Mouse (Mus musculus) limb, embryonic 15.5 days (tissue): ENCODE results near the gene Clec2i. TPM values are rescaled to one million over a fixed set of nuclear protein-coding genes. Genes with fewer than 3 reads are reported as not detected.

ENCODE experiments used
- ATAC-seq: fragments of 200-750 bp; cut with Nextera tagmentation; 2 replicates; pipeline ENCODE4 v1.8.0; 2017; ENCODE audit warnings: low read depth, moderate TSS enrichment; ENCODE audit not compliant: insufficient number of reproducible peaks, low FRiP score, low TSS enrichment
- H3K27ac ChIP-seq: fragments of 300-500 bp; sonication (generic); 2 replicates; pipeline ENCODE4 v1.5.1; 2015; ENCODE audit warnings: moderate library complexity, mild to moderate bottlenecking, inconsistent platforms
- H3K27me3 ChIP-seq: fragments of 300-500 bp; sonication (generic); 2 replicates; pipeline ENCODE4 v1.6.1; 2015; ENCODE audit warnings: inconsistent platforms
- H3K36me3 ChIP-seq: fragments of 300-500 bp; sonication (generic); 2 replicates; pipeline ENCODE4 v1.6.1; 2015; ENCODE audit warnings: inconsistent platforms
- H3K4me1 ChIP-seq: fragments of 300-500 bp; sonication (generic); 2 replicates; pipeline ENCODE4 v1.6.1; 2015; ENCODE audit warnings: inconsistent platforms
- H3K4me2 ChIP-seq: fragments of 300-500 bp; sonication (generic); 2 replicates; pipeline ENCODE4 v1.6.1; 2015; ENCODE audit warnings: mild to moderate bottlenecking, inconsistent platforms
- H3K4me3 ChIP-seq: fragments of 300-500 bp; sonication (generic); 2 replicates; pipeline ENCODE4 v1.5.1; 2015; ENCODE audit warnings: mild to moderate bottlenecking, inconsistent platforms
- H3K9ac ChIP-seq: fragments of 300-500 bp; sonication (generic); 2 replicates; pipeline ENCODE4 v1.6.1; 2015; ENCODE audit warnings: inconsistent platforms
- H3K9me3 ChIP-seq: fragments of 300-500 bp; sonication (generic); 2 replicates; pipeline ENCODE4 v1.6.1; 2016; ENCODE audit warnings: inconsistent platforms
- WGBS: fragments of 180-500 bp; shearing (Covaris S2); methylation state at CpG from one replicate; pipeline ENCODE4 v1.1.7; 2015; 5-methylcytosine and 5-hydroxymethylcytosine counted together
- polyA plus RNA-seq: library from polyadenylated mRNA; unstranded; fragments of >200 nt; fragmentation: Nextera tagmentation; extraction: Ambion mirVana; gene quantifications from 2 replicates; pipeline ENCODE4 v1.2.1, GENCODE M21; 2015

Gene Clec2i
- polyA plus RNA-seq, 1 experiment from 2014 or later = not detected

DNA sequence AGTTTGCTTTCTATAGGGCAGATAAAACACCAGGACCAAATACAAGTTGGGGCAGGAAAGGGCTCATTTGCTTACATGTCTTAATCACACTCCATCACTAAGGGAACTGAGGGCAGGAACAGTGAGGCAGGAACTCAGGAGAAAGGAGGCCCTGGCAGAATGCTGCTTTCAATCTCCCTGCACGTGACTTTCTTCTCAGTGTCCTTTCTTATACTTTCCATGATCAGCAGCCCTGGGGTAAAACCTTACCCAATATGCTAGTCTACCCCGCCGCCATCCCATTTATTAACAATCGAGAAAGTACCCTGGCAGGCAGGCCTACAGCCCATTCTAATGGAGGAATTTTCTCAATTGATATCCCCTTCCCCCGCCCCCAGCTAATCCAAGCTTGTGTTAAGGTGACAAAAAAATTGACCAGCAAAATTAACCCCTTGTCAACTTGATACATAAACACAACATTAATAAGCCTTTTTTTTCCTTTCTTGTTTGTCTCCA lies 42.8 kb upstream of the Clec2i start:
- no peak for ATAC-seq
- no peak overlapping the region for H3K27ac ChIP-seq
- H3K9me3 ChIP-seq = no peaks in the 10 kb centered on the region
- H3K4me2 ChIP-seq = no peak overlapping the region; the same call in 1 of the 2 replicates
- WGBS = 80% methylated on average over 5 of the region's 5 CpGs
- H3K27me3 ChIP-seq = no peaks in the 10 kb centered on the region
- H3K4me1 ChIP-seq = peaks cover 20% of the 10 kb centered on the region
- no peaks in the 10 kb centered on the region for H3K36me3 ChIP-seq
- no peak overlapping the region for H3K9ac ChIP-seq
- H3K4me3 ChIP-seq = no peak overlapping the region

DNA sequence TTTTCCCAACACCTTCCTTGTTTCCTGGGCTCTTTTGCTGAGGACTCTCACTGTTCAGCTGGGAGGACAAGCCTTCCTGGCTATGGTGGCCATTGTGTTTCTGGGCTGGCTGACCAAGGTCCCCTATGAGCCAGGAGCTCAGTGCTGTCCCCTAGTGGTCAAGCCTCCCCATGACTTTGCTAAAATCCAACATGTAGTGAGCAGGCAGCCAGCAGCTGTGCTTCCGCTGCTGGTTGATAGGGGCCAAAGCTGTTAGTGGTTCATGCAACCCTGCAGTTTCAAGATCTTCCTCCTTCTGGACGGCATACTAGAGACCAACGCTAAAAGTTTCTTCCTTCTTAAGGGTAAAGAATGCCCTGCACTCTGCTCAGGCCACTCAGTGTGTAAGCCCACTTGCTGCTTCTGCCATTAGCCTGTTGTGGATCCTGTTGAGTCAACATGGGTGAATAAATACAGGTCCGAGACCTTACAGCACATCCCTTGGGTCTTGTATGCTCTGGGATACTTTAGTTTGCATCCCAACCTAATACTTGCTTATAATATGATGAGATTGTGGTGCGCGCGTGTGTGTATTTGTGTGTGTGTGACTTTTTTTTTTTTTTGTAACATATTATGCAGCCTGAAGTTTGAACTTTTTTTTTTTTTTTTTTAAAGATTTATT lies 41.9 kb upstream of the Clec2i start:
- no peaks in the 10 kb centered on the region for H3K9me3 ChIP-seq
- H3K27me3 ChIP-seq = no peaks in the 10 kb centered on the region
- H3K27ac ChIP-seq = no peak overlapping the region
- H3K9ac ChIP-seq = no peak overlapping the region
- no peaks in the 10 kb centered on the region for H3K36me3 ChIP-seq
- H3K4me3 ChIP-seq = no peak overlapping the region
- 36% methylated on average over 7 of the region's 7 CpGs for WGBS
- H3K4me2 ChIP-seq = no peak overlapping the region
- no peak for ATAC-seq
- H3K4me1 ChIP-seq = peaks cover 16% of the 10 kb centered on the region; the same call in 1 of the 2 replicates

DNA sequence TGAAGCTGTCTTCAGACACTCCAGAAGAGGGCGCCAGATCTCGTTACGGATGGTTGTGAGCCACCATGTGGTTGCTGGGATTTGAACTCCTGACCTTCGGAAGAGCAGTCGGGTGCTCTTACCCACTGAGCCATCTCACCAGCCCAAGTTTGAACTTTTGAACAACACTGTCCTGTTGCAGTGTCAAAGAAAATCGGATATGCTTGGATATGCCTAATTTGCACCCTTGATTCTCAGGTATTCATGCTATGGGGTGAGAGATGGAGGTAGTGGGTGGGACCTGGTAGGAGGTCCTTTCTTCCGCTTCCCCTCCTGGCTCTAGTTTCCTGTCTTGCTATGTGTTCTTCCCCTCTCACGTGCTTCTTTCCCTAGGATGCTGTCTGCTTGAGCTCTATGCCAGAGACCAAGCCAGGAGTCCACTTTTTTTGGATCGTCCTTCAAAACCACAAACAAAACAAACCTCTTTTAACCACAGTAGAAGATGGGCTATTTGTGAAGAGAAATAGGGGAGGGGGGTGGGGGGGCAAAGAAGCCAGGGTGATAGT lies 41.3 kb upstream of the Clec2i start:
- ATAC-seq = no peak
- Histone ChIP-seq H3K9ac (no peak overlapping the region), H3K27ac (no peak overlapping the region), H3K4me2 (no peak overlapping the region), H3K9me3 (no peaks in the 10 kb centered on the region), H3K36me3 (no peaks in the 10 kb centered on the region), H3K27me3 (no peaks in the 10 kb centered on the region), H3K4me1 (peaks cover 16% of the 10 kb centered on the region; the same call in 1 of the 2 replicates), H3K4me3 (no peak overlapping the region)
- 64% methylated on average over 9 of the region's 9 CpGs for WGBS

DNA sequence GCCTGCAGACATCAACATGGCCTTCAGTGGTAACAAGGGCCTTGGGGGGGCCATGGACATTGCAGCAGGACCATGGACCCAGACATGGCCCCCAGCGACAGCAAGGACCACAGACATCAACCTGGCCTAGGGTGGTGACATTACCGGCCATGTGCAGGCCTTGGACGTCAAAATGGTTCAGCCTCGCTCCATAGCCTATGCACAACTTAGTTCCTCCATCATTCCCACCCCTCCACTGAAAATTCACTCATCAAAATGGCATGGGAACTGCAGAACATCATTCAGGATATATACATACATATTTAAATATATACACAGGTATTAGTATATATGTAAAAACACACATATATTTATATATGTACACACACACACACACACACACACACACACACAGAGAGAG lies 40.0 kb upstream of the Clec2i start:
- H3K36me3 ChIP-seq = no peaks in the 10 kb centered on the region
- no peak overlapping the region for H3K4me2 ChIP-seq
- no peak for ATAC-seq
- H3K9ac ChIP-seq = no peak overlapping the region
- H3K4me3 ChIP-seq = no peak overlapping the region
- no peaks in the 10 kb centered on the region for H3K9me3 ChIP-seq
- peaks cover 12% of the 10 kb centered on the region; the same call in 1 of the 2 replicates for H3K4me1 ChIP-seq
- no peak overlapping the region for H3K27ac ChIP-seq
- no peaks in the 10 kb centered on the region for H3K27me3 ChIP-seq
- 89% methylated on average over 4 of the region's 4 CpGs for WGBS

DNA sequence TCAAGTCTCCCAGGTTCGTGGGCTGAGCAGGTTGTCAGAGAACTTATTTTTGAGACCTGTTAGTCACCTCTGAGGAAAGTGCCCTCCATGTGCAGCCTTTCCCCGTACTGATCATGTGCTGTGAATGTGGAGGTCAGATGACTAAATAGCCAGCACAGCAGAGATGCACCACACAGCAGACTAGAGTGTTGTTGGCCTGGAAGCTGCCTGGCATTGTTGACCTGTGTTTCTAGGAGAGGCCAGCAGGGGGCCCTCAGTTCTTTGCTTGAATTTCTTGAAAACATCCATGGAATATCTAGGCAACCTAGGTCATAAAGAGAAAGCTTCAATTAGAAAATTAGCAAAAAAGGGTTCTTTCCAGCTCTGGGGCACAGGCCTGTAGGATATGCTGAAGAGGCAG lies 37.5 kb upstream of the Clec2i start:
- H3K4me1 ChIP-seq = peaks cover 5% of the 10 kb centered on the region; the same call in 1 of the 2 replicates
- no peaks in the 10 kb centered on the region for H3K36me3 ChIP-seq
- WGBS = 60% methylated on average over 2 of the region's 2 CpGs
- no peak overlapping the region for H3K9ac ChIP-seq
- H3K4me2 ChIP-seq = no peak overlapping the region
- no peak for ATAC-seq
- no peaks in the 10 kb centered on the region for H3K27me3 ChIP-seq
- H3K27ac ChIP-seq = no peak overlapping the region
- H3K4me3 ChIP-seq = no peak overlapping the region
- no peaks in the 10 kb centered on the region for H3K9me3 ChIP-seq

DNA sequence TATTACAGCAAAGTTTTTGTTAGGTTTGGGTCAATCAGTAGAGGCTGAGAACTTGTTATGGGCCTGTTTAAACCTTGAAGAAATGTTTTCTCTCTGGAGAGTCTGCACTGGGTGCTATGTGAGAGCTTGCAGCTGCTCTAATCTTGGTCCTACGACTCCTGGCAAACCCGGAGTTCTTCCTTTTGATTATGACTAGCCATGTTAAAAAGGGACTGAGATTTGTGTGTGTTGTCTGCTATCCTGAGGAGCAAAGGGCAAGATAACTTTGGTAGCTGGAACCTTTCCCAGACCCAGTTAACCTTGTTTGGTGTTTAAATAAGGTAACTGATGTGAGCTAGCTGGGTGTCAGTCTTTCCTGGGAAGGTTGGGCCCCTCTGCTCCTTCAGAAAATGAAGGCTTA lies 36.7 kb upstream of the Clec2i start:
- Histone ChIP-seq H3K9me3 (no peaks in the 10 kb centered on the region), H3K36me3 (no peaks in the 10 kb centered on the region), H3K9ac (no peak overlapping the region), H3K27me3 (no peaks in the 10 kb centered on the region), H3K4me2 (no peak overlapping the region), H3K27ac (no peak overlapping the region), H3K4me1 (no peaks in the 10 kb centered on the region), H3K4me3 (no peak overlapping the region)
- 59% methylated on average over 2 of the region's 2 CpGs for WGBS
- ATAC-seq = no peak

DNA sequence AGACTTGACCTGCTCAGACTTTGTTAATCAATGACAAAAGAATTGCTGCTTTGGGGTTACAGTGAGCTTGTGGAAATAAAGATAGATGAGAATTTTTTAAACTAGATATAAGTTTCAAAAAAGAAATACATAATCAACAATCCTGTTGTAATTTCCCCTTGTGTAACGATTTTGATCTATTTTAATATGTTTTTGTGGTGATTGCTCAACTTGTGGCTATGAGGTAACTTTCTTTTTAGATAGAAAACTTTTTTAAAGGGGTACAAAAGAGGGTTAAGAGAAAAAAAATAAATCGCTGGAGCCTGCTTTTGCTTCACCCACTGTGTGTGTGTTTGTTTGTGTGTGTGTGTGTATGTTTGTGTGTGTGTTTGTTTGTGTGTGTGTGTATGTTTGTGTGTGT lies 36.2 kb upstream of the Clec2i start:
- Histone ChIP-seq H3K4me1 (no peaks in the 10 kb centered on the region), H3K9me3 (no peaks in the 10 kb centered on the region), H3K27me3 (no peaks in the 10 kb centered on the region), H3K4me2 (no peak overlapping the region), H3K27ac (no peak overlapping the region), H3K9ac (no peak overlapping the region), H3K36me3 (no peaks in the 10 kb centered on the region), H3K4me3 (no peak overlapping the region)
- WGBS = 72% methylated on average over 2 of the region's 2 CpGs
- no peak for ATAC-seq

DNA sequence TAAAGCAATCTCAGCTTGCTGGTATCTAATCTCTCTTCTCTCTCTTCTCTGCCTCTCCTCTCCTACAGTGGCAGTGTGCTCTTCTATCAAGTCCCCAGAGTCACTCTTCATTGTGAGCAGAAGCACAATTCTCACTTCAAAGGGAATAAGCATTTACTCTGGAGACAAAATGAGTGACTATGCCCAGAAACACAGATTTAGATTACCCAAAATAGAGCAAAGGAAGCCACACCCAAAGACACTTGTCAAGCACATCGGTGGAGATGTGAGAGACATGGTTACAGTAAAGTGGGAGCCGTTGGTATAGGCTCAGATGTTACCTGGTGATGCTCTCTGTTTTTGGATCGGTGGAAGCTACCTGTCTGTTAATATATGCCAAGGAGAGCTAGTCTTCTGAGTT lies 34.6 kb upstream of the Clec2i start:
- Histone ChIP-seq H3K36me3 (no peaks in the 10 kb centered on the region), H3K9ac (no peak overlapping the region), H3K27me3 (no peaks in the 10 kb centered on the region), H3K27ac (no peak overlapping the region), H3K4me2 (no peak overlapping the region), H3K4me3 (no peak overlapping the region), H3K9me3 (no peaks in the 10 kb centered on the region), H3K4me1 (no peaks in the 10 kb centered on the region)
- ATAC-seq = no peak
- 94% methylated on average over 3 of the region's 3 CpGs for WGBS

DNA sequence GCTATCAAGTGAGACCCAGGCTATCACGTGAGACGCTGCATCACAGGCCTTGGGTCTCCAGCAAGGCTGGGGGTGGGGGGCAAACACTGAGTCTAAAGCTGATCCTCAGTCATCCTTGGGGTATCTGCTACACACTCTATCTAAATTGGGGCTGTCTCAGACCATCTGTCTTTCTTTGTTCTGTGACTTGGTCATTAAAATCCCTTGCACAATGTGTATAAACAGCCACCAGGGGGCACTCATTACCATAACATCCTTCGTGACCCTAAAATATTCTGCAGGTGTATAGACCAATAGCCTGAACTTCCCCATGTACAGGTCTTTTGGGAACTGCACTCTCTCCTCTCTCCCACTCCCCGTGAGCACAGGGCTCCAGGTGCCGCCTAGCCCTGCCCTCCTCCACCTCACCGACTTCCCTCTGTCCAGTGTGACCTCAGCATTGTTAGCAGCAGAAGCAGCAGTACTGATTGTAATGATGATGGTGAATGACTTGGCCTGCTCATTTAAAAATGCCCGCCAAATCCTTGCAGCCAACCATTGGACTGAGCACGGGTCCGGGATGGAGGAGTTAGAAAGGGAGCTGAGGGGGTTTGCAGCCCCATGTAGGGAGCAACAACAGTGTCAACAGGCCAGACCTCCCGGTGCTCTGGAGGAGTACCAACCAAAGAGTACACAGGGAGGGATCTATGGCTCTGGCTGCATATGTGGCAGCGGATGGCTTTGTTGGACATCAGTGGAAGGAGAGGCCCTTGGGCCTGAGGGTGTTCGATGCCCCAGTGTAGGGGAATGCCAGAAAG lies 33.2 kb upstream of the Clec2i start:
- no peak overlapping the region for H3K4me3 ChIP-seq
- H3K27ac ChIP-seq = no peak overlapping the region
- no peak for ATAC-seq
- H3K9me3 ChIP-seq = no peaks in the 10 kb centered on the region
- H3K4me1 ChIP-seq = no peaks in the 10 kb centered on the region
- H3K4me2 ChIP-seq = no peak overlapping the region
- H3K9ac ChIP-seq = no peak overlapping the region
- H3K36me3 ChIP-seq = no peaks in the 10 kb centered on the region
- H3K27me3 ChIP-seq = no peaks in the 10 kb centered on the region
- 46% methylated on average over 12 of the region's 12 CpGs for whole genome bisulfite sequencing

DNA sequence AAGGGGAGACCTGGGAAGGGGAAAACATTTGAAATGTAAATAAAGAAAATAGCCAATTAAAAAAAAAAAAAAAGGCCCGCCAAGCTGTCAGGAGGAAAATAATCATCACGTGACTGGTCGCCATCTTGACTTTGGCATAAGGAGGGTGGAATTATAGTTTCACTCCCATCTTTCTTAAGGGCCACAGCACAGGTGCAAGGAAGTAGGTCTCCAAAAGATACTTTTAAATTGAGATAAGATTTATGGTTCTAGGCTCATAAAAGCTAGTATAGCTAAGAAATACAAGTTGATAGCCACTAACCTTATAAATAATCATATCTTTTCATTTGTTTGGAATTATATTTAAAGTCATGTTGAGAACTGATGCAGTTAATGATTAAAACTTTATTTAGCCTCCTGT lies 32.5 kb upstream of the Clec2i start:
- Histone ChIP-seq H3K4me1 (no peaks in the 10 kb centered on the region), H3K9ac (no peak overlapping the region), H3K36me3 (no peaks in the 10 kb centered on the region), H3K4me3 (no peak overlapping the region), H3K27ac (no peak overlapping the region), H3K4me2 (no peak overlapping the region), H3K27me3 (no peaks in the 10 kb centered on the region), H3K9me3 (no peaks in the 10 kb centered on the region)
- no peak for ATAC-seq
- WGBS = 95% methylated on average over 3 of the region's 3 CpGs

DNA sequence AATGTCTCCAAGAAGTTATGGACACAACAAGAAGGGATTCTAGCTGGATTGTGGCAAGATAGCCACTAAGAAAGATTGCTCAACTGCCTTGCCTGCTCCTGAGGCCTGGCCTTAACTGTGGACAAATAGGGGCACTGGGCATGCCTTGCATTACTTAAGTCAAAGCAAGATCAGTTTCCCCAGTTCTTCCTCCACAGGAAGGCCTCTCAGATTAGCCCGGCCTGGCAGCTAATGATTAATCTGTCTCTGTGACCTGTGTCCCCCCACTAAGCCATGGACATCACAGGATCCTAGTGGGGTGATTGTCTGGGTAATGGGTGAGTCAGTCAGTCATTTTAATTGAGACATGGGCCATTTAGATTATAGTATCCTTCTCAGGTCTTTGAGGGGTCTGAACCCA lies 31.9 kb upstream of the Clec2i start:
- H3K9me3 ChIP-seq = no peaks in the 10 kb centered on the region
- no peak overlapping the region for H3K9ac ChIP-seq
- H3K27me3 ChIP-seq = no peaks in the 10 kb centered on the region
- WGBS = 55% methylated on average over 1 of the region's 1 CpGs
- H3K4me1 ChIP-seq = no peaks in the 10 kb centered on the region
- no peak overlapping the region for H3K4me3 ChIP-seq
- no peak overlapping the region for H3K4me2 ChIP-seq
- H3K27ac ChIP-seq = no peak overlapping the region
- H3K36me3 ChIP-seq = no peaks in the 10 kb centered on the region
- ATAC-seq = no peak

DNA sequence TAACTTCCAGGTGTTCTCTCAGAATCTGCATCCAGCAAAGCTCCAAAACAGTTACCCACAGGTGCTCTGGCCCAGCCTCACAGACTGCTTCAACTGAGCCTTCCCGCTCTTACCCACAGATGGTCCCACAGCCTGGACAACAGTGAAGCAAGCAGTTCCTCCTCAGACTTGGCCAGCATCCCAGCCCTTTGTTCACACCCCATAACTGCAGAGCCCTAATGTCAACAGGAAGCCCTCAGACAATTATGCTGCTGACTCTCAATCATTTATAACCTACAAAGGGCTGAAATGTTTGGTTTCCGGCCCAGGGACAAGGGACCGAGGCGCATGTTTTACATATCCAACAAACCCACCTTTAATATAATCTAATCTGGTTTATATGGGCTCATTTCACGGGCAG lies 31.1 kb upstream of the Clec2i start:
- Histone ChIP-seq H3K36me3 (no peaks in the 10 kb centered on the region), H3K9me3 (no peaks in the 10 kb centered on the region), H3K4me3 (no peak overlapping the region), H3K4me1 (no peaks in the 10 kb centered on the region), H3K27me3 (no peaks in the 10 kb centered on the region), H3K27ac (no peak overlapping the region), H3K9ac (no peak overlapping the region), H3K4me2 (no peak overlapping the region)
- ATAC-seq = no peak
- WGBS = 63% methylated on average over 5 of the region's 5 CpGs
